Mouse (Mus musculus) lung, postnatal 0 days (tissue): ENCODE results near the gene Med24. TPM values are rescaled to one million over a fixed set of nuclear protein-coding genes. Genes with fewer than 3 reads are reported as not detected.
A peak's percentile ranks its signal among the peaks of the same experiment; 100 is the strongest.

Source experiments
- ATAC-seq: fragments of 200-750 bp; cut with Nextera tagmentation; 2 replicates; pipeline ENCODE4 v1.8.0; 2017; ENCODE audit warnings: moderate library complexity
- DNase-seq: peaks from one replicate; pipeline ENCODE4 v3.0.0-alpha.2; 2016; ENCODE audit warnings: low spot score
- H3K27ac ChIP-seq: fragments of 300-500 bp; sonication (generic); 2 replicates; pipeline ENCODE4 v1.5.1; 2014; ENCODE audit warnings: antibody characterized with exemption, mild to moderate bottlenecking, low read length, mixed read lengths
- H3K27me3 ChIP-seq: fragments of 300-500 bp; sonication (generic); replicated peaks from 2 replicates; pipeline ENCODE4 v1.6.1; 2014; ENCODE audit warnings: low read length, mixed read lengths; ENCODE audit not compliant: insufficient read depth
- H3K36me3 ChIP-seq: fragments of 300-500 bp; sonication (generic); 2 replicates; pipeline ENCODE4 v1.6.1; 2014; ENCODE audit warnings: low read length, mixed read lengths; ENCODE audit not compliant: insufficient read depth
- H3K4me1 ChIP-seq: fragments of 300-500 bp; sonication (generic); 2 replicates; pipeline ENCODE4 v1.6.1; 2014; ENCODE audit warnings: antibody characterized with exemption, low read depth, low read length, mixed read lengths; ENCODE audit not compliant: insufficient read depth
- H3K4me2 ChIP-seq: fragments of 300-500 bp; sonication (generic); replicated peaks from 2 replicates; pipeline ENCODE4 v1.6.1; 2014; ENCODE audit warnings: low read depth, mild to moderate bottlenecking, low read length, moderate library complexity, mixed read lengths
- H3K4me3 ChIP-seq: fragments of 300-500 bp; sonication (generic); 2 replicates; pipeline ENCODE4 v1.5.1; 2014; ENCODE audit warnings: low read depth, low read length
- H3K9ac ChIP-seq: fragments of 300-500 bp; sonication (generic); replicated peaks from 2 replicates; pipeline ENCODE4 v1.6.1; 2014; ENCODE audit warnings: low read depth, mild to moderate bottlenecking
- H3K9me3 ChIP-seq: fragments of 300-500 bp; sonication (generic); 2 replicates; pipeline ENCODE4 v1.6.1; 2016; ENCODE audit warnings: low read length, mixed read lengths
- CTCF ChIP-seq: IDR thresholded peaks from 2 replicates; pipeline ENCODE4 v1.5.1; 2016; ENCODE audit warnings: antibody characterized with exemption, mild to moderate bottlenecking
- EP300 ChIP-seq: IDR thresholded peaks from 2 replicates; pipeline ENCODE4 v1.6.1; 2016; ENCODE audit warnings: antibody characterized with exemption, mild to moderate bottlenecking, control low read depth
- WGBS: fragments of 180-500 bp; shearing (Covaris S2); extraction: QIAGEN DNeasy Blood & Tissue Kit; methylation state at CpG from one replicate; pipeline ENCODE4 v1.1.7; 2014; 5-methylcytosine and 5-hydroxymethylcytosine counted together
- polyA plus RNA-seq: library from polyadenylated mRNA; unstranded; fragments of >200 nt; fragmentation: Nextera tagmentation; extraction: Ambion mirVana; gene quantifications from 2 replicates; pipeline ENCODE4 v1.2.1, GENCODE M21; 2015

The Med24 gene
- polyA plus RNA-seq, 1 experiment from 2014 or later, result 20.6 TPM

DNA sequence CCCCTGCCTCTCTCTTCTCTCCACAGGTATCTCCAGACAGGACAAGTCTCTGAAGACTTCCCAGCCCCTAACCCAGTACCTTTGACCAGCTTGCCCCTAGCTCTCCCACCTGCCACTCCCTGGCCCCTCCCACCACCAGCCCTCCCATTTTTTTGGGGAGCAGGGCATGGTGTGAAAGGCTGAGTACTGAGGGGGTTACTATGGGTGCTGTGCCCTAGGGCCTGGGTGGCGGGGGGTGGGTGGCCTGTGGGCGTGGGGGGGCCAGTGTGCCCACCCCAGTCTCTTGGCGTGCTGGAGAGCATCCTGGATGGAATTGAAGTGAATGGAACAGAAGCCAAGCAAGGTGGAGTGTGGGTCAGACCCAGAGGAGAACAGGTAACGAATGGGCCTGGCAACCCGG is 24.0 kb upstream of the Med24 start:
- Histone ChIP-seq H3K36me3 (0 out of 2 replicates have a peak, but pooled peaks cover 5% of the 10 kb centered on the region), H3K9me3 (no peaks in the 10 kb centered on the region), H3K4me1 (peaks cover 56% of the 10 kb centered on the region), H3K4me2 (no peak overlapping the region), H3K4me3 (no peak overlapping the region), H3K27me3 (no peaks in the 10 kb centered on the region), H3K27ac (peak overlapping the region; percentile 79), H3K9ac (no peak overlapping the region)
- ATAC-seq, result no peak
- DNase-seq, result no peak
- TF ChIP-seq EP300, result no peak
- no peak for TF ChIP-seq CTCF
- 86% methylated on average over 5 of the region's 5 CpGs for WGBS

- TF ChIP-seq EP300 (no peak), CTCF (no peak)
- Histone ChIP-seq H3K4me3 (no peak overlapping the region), H3K27ac (peak overlapping the region; percentile 47), H3K27me3 (no peaks in the 10 kb centered on the region), H3K4me1 (peaks cover 62% of the 10 kb centered on the region), H3K9ac (no peak overlapping the region), H3K36me3 (0 out of 2 replicates have a peak, but pooled peaks cover 5% of the 10 kb centered on the region), H3K9me3 (no peaks in the 10 kb centered on the region), H3K4me2 (no peak overlapping the region)
- 69% methylated on average over 10 of the region's 10 CpGs for WGBS
- ATAC-seq (no peak), DNase-seq (no peak)
These were observed 23.4 kb upstream of the Med24 start for GRCm38 (mm10) chr11:98752562-98753140.

- H3K9me3 ChIP-seq, result no peaks in the 10 kb centered on the region
- TF ChIP-seq CTCF (no peak), EP300 (no peak)
- H3K9ac ChIP-seq, result no peak overlapping the region
- ATAC-seq, result peak; percentile 18
- H3K36me3 ChIP-seq, result 0 out of 2 replicates have a peak, but pooled peaks cover 3% of the 10 kb centered on the region
- DNase-seq, result peak; percentile 75
- no peaks in the 10 kb centered on the region for H3K27me3 ChIP-seq
- H3K4me3 ChIP-seq, result no peak overlapping the region
- peak overlapping the region; percentile 83 for H3K27ac ChIP-seq
- peak overlapping the region; percentile 30 for H3K4me2 ChIP-seq
- H3K4me1 ChIP-seq, result peaks cover 72% of the 10 kb centered on the region
- WGBS, result 14% methylated on average over 6 of the region's 6 CpGs
These were observed 22.1 kb upstream of the Med24 start for GRCm38 (mm10) chr11:98751221-98751782.

DNA sequence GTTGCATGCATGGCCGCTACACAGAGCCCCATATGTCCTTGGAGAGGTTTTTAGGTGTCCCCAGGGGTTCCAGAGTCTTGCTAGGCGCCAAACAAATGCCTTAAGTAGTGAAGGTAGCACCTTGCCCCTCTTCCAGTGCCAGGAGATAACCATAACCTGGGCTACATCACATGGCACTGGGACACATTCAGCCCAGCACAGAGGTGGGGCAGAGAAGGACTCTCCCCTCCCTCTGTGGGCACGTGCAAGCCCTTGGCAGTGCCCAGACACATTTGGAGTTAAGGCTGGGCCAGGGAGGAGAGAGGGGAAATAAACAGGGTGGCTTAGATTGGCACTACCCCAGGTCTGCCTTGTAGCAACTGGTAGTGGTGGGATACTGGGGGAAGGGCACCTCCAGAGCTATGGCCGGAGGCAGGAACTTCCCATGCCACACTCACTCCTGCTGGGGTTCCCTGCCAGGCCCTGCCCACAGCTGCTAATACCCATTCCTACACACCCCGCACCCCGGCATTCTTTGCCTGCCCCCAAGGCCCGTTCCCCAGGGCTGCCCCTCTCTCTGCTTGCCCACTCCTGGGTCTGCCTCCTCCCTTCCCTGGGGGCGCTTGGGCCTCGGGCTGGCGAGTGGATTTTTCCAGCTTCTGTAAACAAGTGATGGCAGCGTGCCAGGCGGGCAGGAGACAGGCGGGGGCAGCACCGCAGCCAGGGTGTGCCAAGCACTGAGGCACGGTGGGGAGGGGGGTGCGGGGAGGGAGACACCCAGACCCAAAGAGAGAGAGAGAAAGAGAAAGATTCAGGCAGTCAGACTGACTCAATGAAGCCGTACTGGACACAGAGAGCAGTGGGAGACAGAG is 21.3 kb upstream of the Med24 start:
- ATAC-seq (peak; percentile 53), DNase-seq (peak; percentile 72)
- no peaks in the 10 kb centered on the region for H3K27me3 ChIP-seq
- H3K27ac ChIP-seq, result peak overlapping the region; percentile 83
- H3K4me2 ChIP-seq, result peak overlapping the region; percentile 30
- no peaks in the 10 kb centered on the region for H3K9me3 ChIP-seq
- TF ChIP-seq CTCF (peak; percentile 41), EP300 (peak; percentile 31)
- H3K9ac ChIP-seq, result no peak overlapping the region
- peaks cover 75% of the 10 kb centered on the region for H3K4me1 ChIP-seq
- no peak overlapping the region for H3K4me3 ChIP-seq
- WGBS, result 12% methylated on average over 16 of the region's 17 CpGs
- no peaks in the 10 kb centered on the region for H3K36me3 ChIP-seq

DNA sequence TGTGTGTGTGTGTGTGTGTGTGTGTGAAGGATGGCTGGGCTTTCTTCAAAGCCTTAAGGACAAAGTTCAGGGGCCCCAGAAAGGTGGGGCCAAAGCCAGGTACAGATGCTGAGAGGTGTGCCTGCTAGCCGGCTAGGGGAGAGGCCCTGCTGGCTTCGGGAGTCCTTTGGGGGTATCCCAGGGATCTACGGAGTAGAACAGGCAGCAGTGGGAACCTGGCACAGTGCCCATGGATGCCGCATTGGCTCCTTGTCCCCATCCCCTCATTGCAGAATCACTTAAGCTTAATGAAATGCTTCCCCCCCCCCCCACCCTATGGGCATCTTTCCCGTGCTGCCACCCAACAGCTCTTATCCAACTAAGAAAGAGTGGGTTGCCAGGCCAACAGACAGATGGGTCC is 20.5 kb upstream of the Med24 start:
- Histone ChIP-seq H3K36me3 (no peaks in the 10 kb centered on the region), H3K27me3 (no peaks in the 10 kb centered on the region), H3K9ac (no peak overlapping the region), H3K27ac (peak overlapping the region; percentile 83), H3K9me3 (no peaks in the 10 kb centered on the region), H3K4me1 (peaks cover 81% of the 10 kb centered on the region), H3K4me2 (no peak overlapping the region), H3K4me3 (no peak overlapping the region)
- DNase-seq (no peak), ATAC-seq (no peak)
- 23% methylated on average over 5 of the region's 5 CpGs for WGBS
- TF ChIP-seq EP300 (no peak), CTCF (no peak)
